Mouse (Mus musculus) cerebellum, postnatal 25 days (tissue): ENCODE data around the gene Akap8l.

ENCODE experiments used
- DNase-seq, 2 experiments: peaks; one replicate each; pipeline ENCODE4 v3.0.0; 2021; ENCODE audit warnings: mixed read lengths in 2 of 2

Akap8l gene

DNA sequence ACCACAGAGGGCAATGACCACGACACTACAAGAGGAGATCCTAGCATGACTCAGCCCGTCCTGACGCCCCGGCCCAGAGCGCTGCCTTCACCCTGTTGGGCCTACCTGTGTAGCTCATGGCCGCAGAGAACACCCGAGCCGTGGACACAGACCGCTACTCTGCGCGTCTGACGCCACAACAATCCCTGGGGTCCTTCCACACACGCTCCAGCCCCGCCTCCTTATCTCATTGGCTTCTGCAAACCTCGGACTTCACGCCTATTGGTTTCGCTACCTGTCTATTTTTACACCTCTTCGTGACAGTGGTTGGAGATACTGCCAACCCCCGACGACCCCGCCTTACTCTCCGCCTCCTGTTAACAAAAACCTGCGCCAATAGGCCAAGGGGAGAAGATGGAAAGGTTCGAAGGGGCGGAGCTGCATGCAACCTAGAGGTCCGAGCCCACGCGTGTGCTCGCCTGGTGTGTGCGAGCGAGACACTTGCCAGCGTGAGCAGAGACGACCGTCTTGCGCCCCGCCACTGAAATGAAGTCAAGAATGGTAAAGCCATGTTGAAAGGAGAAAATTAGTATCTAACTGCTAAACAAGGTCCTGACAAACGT, at the start of gene Akap8l:
Akap8l (minus strand) TSS at position 226 of the 602 bp plus-strand sequence.
- peak; percentile 96 for DNase-seq

DNA sequence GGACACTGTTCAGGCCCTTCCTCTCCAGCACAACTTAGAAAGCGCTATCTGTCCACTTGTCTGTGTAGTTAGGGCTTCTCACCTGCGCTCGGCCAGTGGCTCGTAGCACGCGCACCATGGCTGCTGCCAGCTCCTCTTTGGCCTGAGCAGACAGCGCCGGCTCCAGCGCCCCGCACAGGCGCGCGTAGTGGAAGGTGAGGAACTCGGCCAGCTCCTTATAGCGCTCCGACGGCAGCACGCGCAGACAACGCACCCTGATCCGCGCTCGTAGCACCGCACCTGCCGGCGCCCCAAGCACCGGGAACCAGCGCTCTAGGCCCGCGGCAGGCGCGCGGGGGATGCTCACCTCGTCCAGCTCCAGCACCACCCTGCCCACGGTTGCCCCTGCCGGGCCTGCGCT, 45.9 kb upstream of the Akap8l start:
- DNase-seq: no peak

DNA sequence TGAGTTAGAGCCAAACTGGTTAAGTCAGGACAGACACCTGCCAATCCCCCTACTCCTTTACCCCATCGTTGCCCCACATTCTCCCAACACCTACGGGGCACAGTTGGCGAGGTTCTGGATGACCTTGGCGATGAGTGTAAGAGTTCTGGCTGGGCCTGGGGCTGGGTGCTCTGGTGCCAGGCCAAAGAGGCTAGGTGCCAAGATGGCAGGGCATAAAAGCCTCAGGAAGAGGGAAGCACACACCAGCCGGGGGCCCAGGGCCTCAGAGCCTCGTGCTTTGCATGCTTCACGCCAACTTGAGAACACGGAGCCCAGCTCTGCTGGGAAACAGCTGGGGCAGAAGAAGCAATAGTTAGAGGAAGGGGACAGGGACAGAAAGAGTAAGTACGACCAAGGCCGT, 43.5 kb upstream of the Akap8l start:
- DNase-seq: no peak

DNA sequence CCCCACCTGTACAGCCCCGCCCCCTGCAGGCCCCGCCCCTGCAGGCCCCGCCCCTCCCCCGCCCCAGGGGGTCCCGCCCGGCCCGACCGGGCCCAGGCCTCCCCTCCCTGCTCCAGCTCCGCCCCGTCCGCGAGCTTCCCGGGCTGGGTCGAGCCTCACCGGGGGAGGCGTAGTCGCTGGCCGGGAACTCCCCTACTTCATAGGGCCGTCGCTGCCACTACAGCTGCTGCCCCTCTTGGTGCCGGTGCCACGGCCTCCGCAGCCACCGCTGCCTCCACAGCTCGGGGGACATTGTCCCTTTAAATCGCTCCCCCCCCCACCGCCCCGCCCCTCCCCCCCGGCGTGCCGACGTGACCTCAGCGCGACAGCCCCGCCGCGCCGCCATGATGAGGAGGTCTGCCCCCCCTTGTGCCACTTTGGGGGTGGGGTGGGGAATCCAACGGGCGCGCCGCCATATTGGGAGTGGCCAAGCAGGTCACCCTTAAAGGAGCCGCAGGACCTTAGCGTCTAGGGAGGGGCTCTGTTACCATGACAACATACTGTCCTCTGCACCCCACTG, 38.8 kb upstream of the Akap8l start, which contains the start of gene Wiz:
Wiz (minus strand) TSS at position 339 of the 559 bp plus-strand sequence.
- DNase-seq: peak; percentile 96 to 99

DNA sequence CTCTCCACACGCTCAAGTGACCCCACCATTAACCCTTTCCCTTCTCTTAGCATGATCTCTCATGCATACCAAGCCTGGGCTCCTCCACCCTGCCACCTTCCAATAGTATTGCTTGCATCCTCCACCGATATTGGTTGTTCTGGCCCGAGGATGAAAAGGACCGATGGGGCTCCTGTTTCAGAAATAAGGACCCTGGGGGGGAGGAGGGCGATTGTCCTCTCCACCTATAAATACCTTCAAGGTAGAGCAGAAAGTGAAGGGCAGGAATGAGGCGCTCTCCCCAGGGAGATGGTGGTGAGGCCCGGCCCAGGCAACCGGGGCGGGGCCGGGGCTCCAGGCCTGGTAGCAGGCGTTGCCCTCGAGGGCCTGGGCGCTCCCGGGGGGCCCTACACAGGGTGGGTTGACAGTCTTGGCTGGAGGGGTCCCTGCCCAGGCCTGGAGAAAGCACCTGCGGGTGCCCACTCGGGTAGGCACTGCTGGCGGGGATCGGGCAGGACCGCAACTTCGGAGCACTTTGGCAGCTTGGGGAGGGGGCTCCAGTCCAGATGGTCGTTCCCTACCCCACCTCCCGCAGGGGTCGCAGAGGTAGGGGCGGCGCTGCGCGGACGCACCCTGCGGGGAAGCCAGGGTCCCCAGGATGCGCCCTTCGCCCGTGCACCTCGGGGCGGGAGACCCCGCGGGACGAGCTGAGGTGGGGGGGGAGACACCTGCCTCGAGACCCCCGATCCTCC, 38.1 kb upstream of the Akap8l start:
- DNase-seq: peak; percentile 48 to 54

DNA sequence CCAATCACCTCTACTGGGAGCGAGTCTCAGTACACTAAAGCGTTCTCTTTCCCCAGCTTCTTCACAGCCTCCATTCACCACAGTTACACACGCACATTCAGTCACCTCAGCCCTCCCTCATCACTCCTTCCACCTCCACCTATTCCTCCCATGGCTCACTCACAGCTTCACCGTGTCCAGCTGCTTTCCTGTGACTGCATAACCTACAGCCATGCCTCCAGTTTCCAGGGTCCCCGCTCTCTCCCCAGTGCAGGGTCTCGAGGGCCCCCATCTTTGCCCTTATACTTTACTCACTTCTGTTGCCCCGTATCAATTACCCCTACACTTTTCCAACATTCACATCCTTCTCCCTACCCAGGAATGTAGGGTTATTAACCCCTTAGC, 37.6 kb upstream of the Akap8l start:
- no peak for DNase-seq

DNA sequence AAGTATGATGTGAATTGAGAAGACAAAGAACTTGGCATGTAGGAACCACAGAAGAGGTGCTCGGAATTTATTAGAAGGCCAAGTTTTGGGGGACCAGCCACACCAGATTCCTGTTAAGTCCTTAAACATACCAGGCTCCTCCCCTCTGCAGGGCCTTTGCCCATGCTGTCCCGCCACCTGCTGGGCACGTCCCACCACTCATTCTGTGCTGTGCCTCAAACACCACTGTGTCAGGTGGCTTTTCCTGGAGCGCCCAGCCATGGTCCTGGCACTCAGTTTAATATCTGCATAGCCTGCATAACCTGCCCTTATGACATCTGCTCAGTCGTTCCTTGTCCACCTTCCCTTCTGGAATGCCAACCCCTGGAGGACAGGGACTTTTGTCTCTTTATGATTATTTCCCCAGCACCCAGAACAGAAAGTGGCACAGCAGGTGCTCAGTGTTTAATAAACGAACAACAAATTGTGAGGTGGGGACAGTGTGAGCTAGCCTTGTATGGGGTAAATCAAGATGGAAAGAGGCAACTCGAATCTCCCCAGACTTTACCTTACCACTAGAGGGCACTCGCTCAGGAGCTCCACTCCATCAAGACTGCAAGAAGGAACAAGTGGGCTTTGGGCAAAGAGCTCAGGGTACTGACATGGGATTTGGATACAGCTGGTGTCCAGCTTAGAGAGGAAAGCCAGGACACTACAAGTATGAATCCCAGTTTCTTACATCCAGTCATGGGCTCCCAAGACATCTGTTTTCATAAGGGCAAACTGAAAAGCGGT, 36.4 kb upstream of the Akap8l start:
- peak in 1 of 2 experiments; percentile 46 for DNase-seq

DNA sequence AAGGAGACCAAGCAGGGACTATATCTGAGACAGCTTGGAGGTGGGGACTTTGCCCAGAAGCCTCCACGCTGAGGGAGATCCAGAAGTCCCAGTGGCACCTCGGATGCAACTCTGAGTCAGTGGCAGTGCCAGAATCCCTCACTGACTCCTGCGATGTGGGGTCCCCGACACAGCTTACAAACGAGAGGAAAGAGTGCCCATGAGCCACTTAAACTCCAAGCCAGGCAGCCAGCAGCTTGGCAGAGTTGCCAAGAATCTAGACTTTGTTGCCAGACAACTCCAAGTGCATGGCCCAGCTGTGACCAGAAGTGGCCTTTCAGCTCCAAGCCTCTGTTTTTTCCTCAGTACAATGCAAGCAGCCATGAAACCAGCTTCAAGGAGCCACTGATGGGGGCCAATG, 33.3 kb upstream of the Akap8l start:
- no peak for DNase-seq

DNA sequence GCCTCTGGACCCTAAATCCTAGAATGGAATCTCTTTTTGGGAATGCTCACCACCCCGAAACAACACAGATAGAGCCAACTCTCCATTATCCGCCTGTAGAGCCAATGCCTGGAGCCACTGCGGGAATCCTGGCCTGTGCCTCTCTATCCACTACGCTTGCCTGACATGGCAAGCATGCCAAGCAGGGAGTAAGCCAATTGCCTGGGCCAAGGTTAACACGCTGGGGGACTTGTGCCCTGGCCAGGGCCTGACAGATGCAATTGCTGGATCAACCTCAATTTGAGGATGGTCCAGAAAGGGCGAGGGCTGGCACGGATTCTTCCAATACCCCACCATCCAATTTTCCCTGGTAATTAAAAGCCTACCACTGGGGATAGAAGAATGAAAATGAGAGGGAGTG, 32.2 kb upstream of the Akap8l start:
- DNase-seq: peak; percentile 70 to 78

DNA sequence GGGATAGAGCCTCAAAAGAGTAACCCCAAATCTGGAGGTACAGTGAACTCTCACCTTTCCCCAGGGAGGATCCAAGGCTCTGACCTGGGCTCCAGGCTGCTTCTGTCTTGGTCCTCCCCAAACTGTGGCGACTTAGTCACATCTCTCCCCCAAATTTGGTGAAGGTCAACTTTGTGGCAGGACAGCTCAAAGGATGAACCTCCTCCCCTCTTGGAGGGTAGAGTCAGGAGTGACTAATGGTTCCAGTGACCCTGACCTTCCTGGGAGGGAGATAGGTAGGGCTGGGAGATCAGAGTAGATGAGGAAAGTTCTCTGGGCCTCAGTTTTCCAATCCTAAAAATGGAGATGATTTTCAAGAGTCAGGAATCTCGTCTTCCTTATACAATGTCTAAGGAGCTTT, 28.4 kb upstream of the Akap8l start:
- DNase-seq: no peak

DNA sequence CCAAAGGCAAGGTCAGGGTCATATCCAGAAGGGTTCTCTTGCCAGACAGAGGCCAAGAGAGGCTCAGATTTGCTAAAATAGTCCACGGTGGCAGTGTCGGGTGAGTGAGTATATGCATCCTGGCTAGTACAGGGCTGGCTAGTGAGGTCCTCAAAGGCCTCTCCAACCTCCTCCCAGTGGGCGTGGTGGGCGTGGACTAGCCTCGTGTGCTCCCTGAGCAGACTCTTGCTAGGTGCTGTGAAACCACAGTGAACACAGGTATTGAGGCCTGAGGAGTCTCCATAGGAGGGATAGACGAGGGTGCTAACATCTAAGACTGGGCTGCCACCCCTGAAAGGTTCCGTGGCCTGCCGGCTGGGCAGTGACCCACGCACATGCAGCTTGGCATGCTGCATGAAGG, 26.7 kb upstream of the Akap8l start:
- no peak for DNase-seq

DNA sequence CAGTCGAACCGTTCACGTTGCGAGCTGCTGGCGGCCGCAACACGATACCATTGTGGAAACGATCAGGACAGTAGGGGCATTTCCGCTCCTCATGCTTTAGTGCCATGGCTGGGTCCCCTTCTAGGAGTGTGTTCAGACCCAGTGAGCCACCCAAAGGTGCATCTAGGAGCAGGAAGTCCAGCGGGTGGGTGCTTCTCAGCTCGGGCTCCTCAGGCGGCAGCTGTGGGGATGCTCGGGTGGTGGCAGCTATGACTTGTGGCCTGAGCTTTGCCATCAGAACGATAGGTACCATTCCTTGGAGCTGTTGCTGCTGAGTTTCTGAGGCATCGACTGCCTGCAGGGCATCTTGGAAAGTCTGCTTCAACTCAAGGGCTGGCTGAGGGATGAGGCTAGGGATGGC, 26.1 kb upstream of the Akap8l start:
- no peak for DNase-seq

DNA sequence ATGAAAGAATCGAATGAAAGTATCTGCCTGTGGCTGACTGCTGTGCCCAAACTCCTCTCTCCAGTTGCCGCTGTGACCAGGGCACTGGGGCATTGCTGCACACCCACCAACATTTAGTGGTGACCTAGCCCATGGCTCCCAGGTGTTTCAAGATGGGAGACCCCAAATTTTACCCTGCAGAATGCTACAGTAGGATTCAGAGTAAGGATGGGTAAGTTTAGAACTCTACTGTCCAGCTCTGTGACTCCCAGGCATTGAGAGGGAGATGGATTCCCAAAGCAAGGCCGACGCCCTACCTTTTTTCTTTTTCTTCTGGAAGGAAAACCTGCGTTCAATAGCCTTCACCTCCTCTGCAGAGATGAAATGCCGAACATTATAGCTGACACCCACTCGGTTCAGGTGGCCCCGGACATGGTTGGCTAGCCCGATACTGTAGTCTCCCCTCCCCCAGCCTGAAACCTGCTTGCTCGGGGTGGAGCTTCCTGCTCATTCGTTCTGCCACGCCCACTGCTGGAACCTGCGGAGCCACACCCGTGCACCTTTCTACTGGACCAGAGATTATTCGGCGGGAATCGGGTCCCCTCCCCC, 18.7 kb upstream of the Akap8l start:
- no peak for DNase-seq

DNA sequence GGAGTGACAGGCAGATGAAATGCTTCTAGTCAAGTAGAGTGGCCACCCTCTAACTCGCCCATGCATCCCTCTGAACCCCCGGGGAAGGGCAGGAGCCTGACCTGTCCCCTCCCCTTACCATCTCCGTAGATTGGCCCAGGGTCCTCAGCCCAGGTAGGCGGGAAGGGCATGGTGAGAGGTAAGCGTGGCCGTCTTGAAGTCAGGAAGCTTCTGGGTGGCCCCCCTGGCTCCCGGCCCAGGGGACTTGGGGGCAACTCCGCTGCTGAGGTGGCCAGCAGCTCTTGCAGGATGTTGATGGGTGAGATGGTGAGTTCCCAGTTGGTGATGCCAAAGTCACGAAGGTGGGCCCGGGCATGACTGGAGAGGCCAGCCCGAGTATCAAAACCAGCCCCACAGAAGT, 17.3 kb upstream of the Akap8l start:
- DNase-seq: no peak

DNA sequence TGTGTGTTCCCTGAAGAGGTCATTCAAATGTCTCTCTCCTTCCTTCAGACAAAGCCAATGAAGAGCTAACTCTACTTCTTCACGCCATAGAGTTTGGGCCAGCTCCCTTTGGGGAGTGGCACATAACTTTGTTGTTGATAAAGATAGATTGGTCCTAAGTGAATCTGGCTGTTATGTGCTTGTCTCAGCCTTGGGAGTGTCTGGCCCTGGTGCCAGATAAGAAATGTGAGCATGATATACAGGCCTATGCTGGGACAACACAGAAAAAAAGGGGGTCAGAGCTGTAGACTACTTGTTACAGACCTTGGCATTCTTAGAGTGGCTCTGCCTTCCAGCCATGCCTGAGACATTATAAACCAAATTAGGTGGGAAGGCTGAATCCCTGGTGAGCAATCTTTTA, 14.9 kb upstream of the Akap8l start:
- no peak for DNase-seq

DNA sequence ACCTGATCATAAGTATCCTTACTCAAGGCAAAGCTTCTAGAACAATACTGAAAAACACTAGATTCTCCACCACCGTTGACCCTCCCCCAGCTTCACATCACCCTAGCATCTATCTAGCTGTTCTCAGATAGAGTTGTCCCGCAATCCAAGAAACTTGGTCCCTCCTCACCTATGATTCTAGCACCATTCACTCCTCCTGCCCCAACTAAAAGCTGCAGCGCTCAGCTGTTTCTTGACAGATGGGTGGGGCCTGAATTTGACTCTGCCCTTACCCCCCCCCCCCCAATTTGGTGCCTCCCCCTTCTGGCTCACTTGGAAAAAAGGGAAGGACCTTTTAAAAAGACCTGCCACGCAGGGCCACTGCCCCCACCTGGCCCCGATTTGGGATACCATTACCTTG, 14.4 kb upstream of the Akap8l start:
- no peak for DNase-seq

DNA sequence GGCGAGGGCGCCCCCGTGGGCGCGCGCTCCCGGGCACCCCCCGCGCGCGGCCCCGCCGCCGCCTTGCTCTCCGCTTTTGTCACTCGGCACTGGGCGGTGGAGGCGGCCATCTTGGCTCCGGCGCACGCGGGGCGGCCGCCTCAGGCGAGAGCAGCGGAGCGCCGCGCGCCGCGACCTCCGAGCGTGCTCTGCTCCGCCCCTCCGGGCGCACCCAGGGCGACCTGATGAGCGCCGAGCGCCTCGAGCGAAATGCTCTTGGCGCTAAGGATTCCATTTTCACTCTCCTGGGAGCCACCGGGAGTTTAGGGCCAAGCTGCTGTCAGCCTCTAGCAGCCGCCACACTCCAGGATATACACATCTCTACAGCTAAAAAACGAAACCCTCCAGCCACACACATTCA, 13.9 kb upstream of the Akap8l start:
- peak; percentile 90 to 95 for DNase-seq

DNA sequence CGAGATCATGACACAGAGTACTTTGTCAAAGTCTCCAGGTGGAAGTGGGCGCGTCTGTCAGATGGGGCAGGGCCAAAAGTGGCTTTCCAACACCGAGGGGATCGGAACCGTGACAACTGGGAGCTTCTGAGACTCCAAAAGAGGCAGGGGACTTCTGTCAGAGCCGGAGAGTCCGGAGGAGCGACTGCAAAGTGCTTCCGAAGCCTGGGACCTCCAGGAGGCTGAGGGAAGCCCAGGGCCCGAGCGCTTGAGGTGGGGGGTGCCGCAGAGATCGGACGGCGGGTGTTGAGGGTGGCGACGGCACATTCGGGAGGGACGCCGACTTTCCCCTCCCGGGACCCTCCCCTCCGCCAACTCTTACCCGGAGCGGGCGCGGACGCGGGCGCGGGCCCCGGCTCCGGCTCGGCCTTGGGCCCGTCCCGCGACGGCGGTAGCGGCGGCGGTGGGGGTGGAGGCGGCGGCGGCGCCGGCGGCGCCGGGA, 13.5 kb upstream of the Akap8l start:
- DNase-seq: peak in 1 of 2 experiments; percentile 35

DNA sequence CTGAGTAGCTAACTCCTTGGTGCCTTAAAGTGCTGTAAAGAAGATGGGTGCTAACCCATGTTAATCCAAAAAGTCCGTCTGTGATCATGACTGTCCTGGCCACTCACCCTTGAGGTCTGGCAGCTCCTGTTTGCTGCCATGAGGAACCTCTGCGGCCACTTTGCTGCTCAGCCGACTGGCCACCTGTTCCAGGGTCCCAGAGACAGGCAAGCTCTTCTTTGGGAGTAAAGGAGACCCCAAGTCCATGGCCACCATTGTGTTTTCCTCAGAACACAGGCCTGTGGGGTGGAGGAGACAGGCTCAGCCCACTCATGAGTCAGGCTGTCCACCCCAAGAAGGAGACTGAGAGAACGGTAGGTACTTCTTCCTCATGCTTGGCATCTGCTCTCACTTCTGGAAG, 12.3 kb upstream of the Akap8l start:
- peak in 1 of 2 experiments; percentile 4 for DNase-seq

DNA sequence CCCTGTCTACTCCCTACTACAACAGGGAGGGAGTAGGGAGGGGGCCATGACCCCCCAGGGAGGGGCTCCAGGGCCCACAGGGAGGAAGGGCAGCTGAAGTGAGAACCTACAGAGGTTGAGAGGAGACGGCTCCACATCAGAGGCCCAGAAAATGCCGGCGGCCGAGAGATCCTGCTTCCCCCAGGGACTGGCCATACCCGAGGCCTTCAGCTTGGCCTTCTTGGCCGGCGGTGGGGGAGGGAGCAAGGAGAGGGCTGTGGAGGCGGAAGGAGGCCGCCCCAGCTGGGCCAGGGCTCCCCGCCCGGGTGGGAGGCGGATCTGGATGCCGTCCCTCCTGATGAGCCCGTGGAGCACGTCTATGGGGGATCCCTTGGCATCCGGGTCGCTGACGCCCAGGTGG, 9.5 kb upstream of the Akap8l start:
- DNase-seq: peak in 1 of 2 experiments; percentile 7

DNA sequence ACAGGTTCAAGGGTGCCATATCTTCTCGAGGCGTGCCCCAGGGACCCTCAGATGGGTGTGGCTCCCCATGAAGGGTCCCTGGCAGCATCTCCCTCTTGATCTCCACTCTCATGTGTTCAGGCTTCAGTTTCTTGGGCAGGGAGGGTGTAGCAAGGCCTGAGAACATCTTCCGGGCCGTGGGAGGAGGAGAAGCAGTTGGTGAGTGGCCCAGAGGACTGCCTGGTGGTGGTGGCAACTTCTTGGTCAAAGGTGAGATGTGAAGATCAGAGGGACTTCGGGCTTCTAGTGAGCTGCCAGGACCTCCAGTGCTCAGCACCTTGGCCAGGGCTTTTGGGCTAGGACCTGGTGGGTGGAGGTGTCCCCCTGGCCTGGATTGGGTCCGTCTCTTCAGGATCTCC, 8.5 kb upstream of the Akap8l start:
- peak in 1 of 2 experiments; percentile 7 for DNase-seq

DNA sequence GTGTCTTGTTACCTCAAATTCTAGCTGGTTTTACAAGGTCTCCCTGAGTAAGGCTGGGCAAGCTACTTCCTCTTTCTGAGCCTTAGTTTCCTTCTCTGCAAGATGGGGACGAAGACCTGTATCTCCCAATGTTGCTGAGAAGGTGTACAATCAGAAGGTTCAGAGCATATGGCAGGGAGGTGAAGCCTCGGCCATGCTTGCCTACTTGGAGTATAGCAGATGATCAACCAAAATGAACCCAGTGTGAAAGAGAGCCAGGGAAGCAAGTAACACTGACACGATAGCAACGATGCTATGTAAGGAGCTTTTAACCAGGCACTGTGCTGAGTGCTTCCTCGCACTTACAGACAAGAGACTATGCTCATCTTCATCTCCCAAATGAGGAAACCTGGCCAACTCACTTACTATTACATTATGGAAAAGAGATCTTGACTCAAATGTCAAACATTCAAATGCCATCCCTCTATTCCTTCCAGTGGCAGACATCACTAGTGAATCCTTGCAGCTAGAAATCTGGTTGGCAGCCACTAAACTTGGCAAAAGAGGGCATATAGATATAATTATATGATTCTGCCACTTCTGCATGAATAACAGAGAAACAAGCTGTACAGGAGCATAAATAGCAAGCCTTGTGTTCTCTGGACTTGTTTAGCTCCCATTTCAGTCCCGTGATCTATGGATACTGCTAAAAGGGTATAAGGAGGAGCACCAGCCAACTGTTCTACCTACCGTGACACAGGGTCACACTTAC, 8.0 kb upstream of the Akap8l start:
- no peak for DNase-seq
